Mouse (Mus musculus): ENCODE measurements at regions not wholly inside any gene's neighbourhood (a gene's known extent, or its start where the extent isn't known, plus 50 kb on each side); places are given as distances from the start of the nearest gene placed in this dataset.

DNA sequence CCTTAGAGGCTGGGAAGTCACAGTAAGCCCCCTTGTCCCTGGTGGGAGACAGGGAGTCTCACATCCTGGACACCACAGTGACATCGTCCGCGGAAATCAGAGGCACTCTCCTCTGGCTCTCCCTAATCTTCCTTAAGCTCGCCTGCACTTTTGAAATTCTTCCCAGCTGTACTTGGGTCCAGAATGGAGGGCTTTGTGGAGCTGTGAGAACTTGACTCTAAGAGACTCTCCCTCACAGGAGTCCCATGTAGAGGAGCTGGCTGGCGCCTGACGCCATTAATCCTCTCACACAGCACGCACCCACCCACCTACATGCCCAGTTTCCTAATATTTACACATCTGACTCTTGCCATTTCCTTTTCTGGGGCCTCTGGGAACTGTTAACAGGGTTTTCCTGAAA, 492.8 kb downstream of the Ccdc171 start:
- Histone ChIP-seq H3K9me3 (ENCODE audit: control insufficient read depth, low read length) (no peaks in the 10 kb centered on the region), H3K36me3 (ENCODE audit: control insufficient read depth, insufficient read depth, low read length) (no peaks in the 10 kb centered on the region), H3K27me3 (replicated peaks; ENCODE audit: control insufficient read depth, insufficient read depth, low read length) (no peaks in the 10 kb centered on the region), H3K4me3 (ENCODE audit: low read depth, low read length) (no peak overlapping the region), H3K4me2 (ENCODE audit: low read length) (no peak overlapping the region), H3K4me1 (replicated peaks; ENCODE audit: control insufficient read depth, insufficient read depth, low read length) (peaks cover 13% of the 10 kb centered on the region; the same call in 1 of the 2 replicates), H3K27ac (ENCODE audit: low read depth) (0 out of 2 replicates have a peak overlapping the region, but pooled peaks have one; percentile 10), H3K9ac (ENCODE audit: low read length) (no peak overlapping the region)
- DNase-seq (ENCODE audit: low spot score) (no peak), ATAC-seq (replicated peaks; ENCODE audit: low FRiP score, low TSS enrichment, low read depth) (no peak)
- WGBS: 60% methylated on average over 7 of the region's 7 CpGs

DNA sequence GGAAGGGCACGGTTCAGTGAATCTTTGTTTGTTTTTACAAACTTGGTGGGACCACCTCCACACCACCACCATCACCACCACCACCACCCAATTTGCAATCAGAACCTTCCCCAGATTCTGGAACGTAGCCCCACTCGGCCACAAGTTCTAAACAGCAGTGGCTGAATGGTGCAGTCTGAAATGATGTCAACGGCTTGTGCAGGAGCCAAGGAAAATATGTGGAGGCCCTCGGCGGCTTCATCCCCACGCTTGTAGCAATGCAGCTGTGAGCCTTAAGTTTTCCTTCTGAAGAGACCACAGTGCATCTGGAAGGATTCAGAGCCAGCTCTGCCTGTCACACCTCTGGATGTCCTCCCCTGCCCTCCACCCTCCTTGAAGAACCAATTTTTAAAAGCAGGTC, 493.4 kb downstream of the Ccdc171 start:
- Histone ChIP-seq H3K4me2 (ENCODE audit: low read length) (no peak overlapping the region), H3K36me3 (ENCODE audit: control insufficient read depth, insufficient read depth, low read length) (no peaks in the 10 kb centered on the region), H3K9me3 (ENCODE audit: control insufficient read depth, low read length) (no peaks in the 10 kb centered on the region), H3K27ac (ENCODE audit: low read depth) (no peak overlapping the region; the same call in 1 of the 2 replicates), H3K4me3 (ENCODE audit: low read depth, low read length) (no peak overlapping the region), H3K4me1 (replicated peaks; ENCODE audit: control insufficient read depth, insufficient read depth, low read length) (peaks cover 13% of the 10 kb centered on the region; the same call in 1 of the 2 replicates), H3K27me3 (replicated peaks; ENCODE audit: control insufficient read depth, insufficient read depth, low read length) (no peaks in the 10 kb centered on the region), H3K9ac (ENCODE audit: low read length) (no peak overlapping the region)
- DNase-seq (ENCODE audit: low spot score) (no peak), ATAC-seq (replicated peaks; ENCODE audit: low FRiP score, low TSS enrichment, low read depth) (no peak)
- WGBS: 48% methylated on average over 7 of the region's 7 CpGs

DNA sequence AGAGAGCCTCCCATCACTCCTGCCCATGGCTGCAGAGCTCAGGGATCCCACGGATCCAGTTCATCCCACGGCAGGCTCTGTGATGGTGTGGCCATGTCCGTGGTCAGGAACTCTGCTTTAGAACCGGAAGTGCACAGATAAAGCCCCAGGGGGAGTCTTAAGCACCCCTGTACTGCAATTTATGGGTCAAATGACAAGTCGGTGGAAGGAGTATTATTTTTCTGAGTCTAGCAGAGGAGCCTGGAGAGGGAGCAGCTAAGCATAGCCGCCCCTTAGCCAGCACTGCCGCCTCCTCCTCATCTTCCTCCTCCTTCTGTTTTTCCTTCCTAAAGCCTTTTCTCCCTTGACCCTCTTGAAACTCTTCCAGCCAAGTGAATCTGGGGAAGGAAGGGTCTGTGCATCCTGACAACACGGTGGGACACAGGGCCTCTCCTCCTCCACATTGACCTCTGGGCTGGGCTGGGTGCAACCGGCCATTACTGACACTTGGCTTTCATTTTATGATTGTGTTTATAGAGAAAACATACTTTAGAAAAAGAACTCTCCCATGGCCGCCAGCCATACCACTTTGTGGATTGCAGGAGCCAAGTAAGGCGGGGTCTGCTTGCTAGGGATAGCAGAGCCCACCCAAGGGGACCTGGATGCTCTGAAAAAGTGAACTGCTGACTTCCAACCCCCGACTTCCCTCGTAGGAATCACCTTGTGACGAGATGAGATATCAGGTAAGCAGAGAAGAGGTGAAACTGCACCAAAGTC, 494.3 kb downstream of the Ccdc171 start:
- ATAC-seq (replicated peaks; ENCODE audit: low FRiP score, low TSS enrichment, low read depth): no peak
- Histone ChIP-seq H3K4me3 (ENCODE audit: low read depth, low read length) (no peak overlapping the region), H3K9me3 (ENCODE audit: control insufficient read depth, low read length) (no peaks in the 10 kb centered on the region), H3K27me3 (replicated peaks; ENCODE audit: control insufficient read depth, insufficient read depth, low read length) (no peaks in the 10 kb centered on the region), H3K27ac (ENCODE audit: low read depth) (no peak overlapping the region), H3K9ac (ENCODE audit: low read length) (no peak overlapping the region), H3K36me3 (ENCODE audit: control insufficient read depth, insufficient read depth, low read length) (no peaks in the 10 kb centered on the region), H3K4me1 (replicated peaks; ENCODE audit: control insufficient read depth, insufficient read depth, low read length) (peaks cover 13% of the 10 kb centered on the region; the same call in 1 of the 2 replicates), H3K4me2 (ENCODE audit: low read length) (no peak overlapping the region)
- no peak for DNase-seq (ENCODE audit: low spot score)
- WGBS: 65% methylated on average over 14 of the region's 14 CpGs

DNA sequence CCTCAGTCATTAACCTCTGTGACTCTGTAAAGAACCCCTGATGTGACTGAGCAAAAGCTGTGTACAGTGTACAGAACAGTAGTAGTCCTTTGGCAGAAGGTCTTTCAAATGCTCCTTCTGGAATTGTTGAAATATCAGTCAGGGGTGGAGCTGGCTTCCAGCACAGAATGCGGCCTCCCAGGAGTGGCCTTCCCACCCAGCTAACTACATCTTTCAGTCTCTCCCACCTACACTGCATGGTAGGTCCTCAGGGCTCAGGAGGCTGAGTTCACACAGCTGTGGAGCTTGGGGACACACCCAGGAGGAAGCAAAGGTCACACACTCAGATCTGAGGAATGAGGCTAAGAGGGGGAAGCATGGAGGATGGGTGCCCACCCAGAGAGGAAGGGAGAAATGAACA, 495.3 kb downstream of the Ccdc171 start:
- Histone ChIP-seq H3K27ac (ENCODE audit: low read depth) (no peak overlapping the region), H3K4me2 (ENCODE audit: low read length) (no peak overlapping the region), H3K27me3 (replicated peaks; ENCODE audit: control insufficient read depth, insufficient read depth, low read length) (no peaks in the 10 kb centered on the region), H3K9ac (ENCODE audit: low read length) (no peak overlapping the region), H3K36me3 (ENCODE audit: control insufficient read depth, insufficient read depth, low read length) (no peaks in the 10 kb centered on the region), H3K4me3 (ENCODE audit: low read depth, low read length) (no peak overlapping the region), H3K9me3 (ENCODE audit: control insufficient read depth, low read length) (no peaks in the 10 kb centered on the region), H3K4me1 (replicated peaks; ENCODE audit: control insufficient read depth, insufficient read depth, low read length) (peaks cover 13% of the 10 kb centered on the region; the same call in 1 of the 2 replicates)
- WGBS: 63% methylated on average over 1 of the region's 1 CpGs
- ATAC-seq (replicated peaks; ENCODE audit: low FRiP score, low TSS enrichment, low read depth) (no peak), DNase-seq (ENCODE audit: low spot score) (no peak)

DNA sequence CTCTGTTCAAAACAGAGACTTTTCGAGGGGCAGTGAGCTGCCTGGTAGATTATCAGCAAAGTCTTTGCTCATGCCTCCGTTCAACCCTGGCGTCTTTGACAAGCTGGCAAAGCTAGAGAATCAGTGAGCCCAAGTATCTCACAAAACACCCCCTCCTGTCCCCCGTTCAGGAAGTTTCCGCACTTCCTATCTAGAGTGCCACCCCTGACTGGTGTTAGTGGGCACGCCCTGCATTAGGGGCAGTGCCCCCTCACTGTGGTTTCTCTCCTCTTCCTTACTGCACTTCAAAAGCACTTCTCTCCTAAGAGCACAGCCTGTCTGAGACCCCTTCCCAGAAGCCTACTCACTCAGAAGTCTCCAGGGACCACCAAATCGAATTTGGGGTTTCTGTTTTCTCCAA, 497.0 kb downstream of the Ccdc171 start:
- Histone ChIP-seq H3K9me3 (ENCODE audit: control insufficient read depth, low read length) (no peaks in the 10 kb centered on the region), H3K4me2 (ENCODE audit: low read length) (no peak overlapping the region), H3K27me3 (replicated peaks; ENCODE audit: control insufficient read depth, insufficient read depth, low read length) (no peaks in the 10 kb centered on the region), H3K4me3 (ENCODE audit: low read depth, low read length) (no peak overlapping the region), H3K36me3 (ENCODE audit: control insufficient read depth, insufficient read depth, low read length) (no peaks in the 10 kb centered on the region), H3K4me1 (replicated peaks; ENCODE audit: control insufficient read depth, insufficient read depth, low read length) (peaks cover 18% of the 10 kb centered on the region; the same call in 1 of the 2 replicates), H3K9ac (ENCODE audit: low read length) (no peak overlapping the region), H3K27ac (ENCODE audit: low read depth) (no peak overlapping the region)
- no peak for ATAC-seq (replicated peaks; ENCODE audit: low FRiP score, low TSS enrichment, low read depth)
- 88% methylated on average over 7 of the region's 7 CpGs for WGBS
- no peak for DNase-seq (ENCODE audit: low spot score)

DNA sequence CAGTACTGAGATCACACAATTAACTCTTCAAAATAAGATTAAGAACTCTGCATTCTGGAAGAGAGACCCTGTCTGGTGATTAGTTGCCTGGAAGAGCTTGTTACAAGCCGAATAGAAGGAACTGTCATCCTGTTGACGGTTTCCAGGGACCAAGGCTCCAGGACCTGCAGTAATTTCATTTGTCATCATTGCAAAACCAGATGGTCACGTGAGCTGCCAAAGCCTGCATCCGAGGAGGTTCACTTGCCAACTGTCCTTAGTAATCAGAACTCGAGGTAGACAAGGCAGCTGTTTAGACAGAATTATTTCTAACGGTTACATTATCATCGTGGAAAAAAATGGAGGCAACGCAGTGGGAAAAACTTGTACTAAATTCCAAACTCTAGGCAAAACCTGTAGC, 500.8 kb downstream of the Ccdc171 start:
- no peak overlapping the region for H3K27ac ChIP-seq (ENCODE audit: low read depth)
- H3K9ac ChIP-seq (ENCODE audit: low read length): no peak overlapping the region
- WGBS: 18% methylated on average over 8 of the region's 8 CpGs
- no peaks in the 10 kb centered on the region for H3K36me3 ChIP-seq (ENCODE audit: control insufficient read depth, insufficient read depth, low read length)
- H3K4me3 ChIP-seq (ENCODE audit: low read depth, low read length): no peak overlapping the region
- ATAC-seq (replicated peaks; ENCODE audit: low FRiP score, low TSS enrichment, low read depth) (0 out of 2 replicates have a peak, but pooled peaks have one; percentile 12), DNase-seq (ENCODE audit: low spot score) (no peak)
- no peaks in the 10 kb centered on the region for H3K27me3 ChIP-seq (replicated peaks; ENCODE audit: control insufficient read depth, insufficient read depth, low read length)
- H3K4me1 ChIP-seq (replicated peaks; ENCODE audit: control insufficient read depth, insufficient read depth, low read length): peaks cover 5% of the 10 kb centered on the region; the same call in 1 of the 2 replicates
- H3K4me2 ChIP-seq (ENCODE audit: low read length): no peak overlapping the region
- no peaks in the 10 kb centered on the region for H3K9me3 ChIP-seq (ENCODE audit: control insufficient read depth, low read length)

DNA sequence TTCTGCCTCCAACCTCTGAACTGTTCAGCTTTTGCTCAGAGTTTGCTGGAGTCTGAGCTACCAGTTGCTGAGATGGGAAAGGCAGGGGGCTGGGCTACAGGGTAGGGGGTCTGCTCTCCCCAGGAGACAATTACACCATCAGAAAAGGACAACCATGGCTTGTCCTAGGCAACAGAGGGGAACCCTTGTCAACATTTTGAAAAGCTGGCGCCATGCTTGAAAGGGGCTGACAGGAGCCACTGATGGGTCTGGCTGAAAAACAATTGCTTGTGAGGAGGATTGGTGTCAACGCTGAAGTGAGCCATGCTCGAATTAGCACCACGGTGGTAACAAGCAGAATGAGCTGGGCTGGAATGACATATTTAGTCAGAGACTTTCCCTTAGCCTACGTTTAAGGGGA, 502.8 kb downstream of the Ccdc171 start:
- Histone ChIP-seq H3K4me1 (replicated peaks; ENCODE audit: control insufficient read depth, insufficient read depth, low read length) (peaks cover 5% of the 10 kb centered on the region; the same call in 1 of the 2 replicates), H3K27me3 (replicated peaks; ENCODE audit: control insufficient read depth, insufficient read depth, low read length) (no peaks in the 10 kb centered on the region), H3K4me3 (ENCODE audit: low read depth, low read length) (no peak overlapping the region), H3K4me2 (ENCODE audit: low read length) (no peak overlapping the region), H3K27ac (ENCODE audit: low read depth) (no peak overlapping the region), H3K9me3 (ENCODE audit: control insufficient read depth, low read length) (no peaks in the 10 kb centered on the region), H3K9ac (ENCODE audit: low read length) (no peak overlapping the region), H3K36me3 (ENCODE audit: control insufficient read depth, insufficient read depth, low read length) (no peaks in the 10 kb centered on the region)
- ATAC-seq (replicated peaks; ENCODE audit: low FRiP score, low TSS enrichment, low read depth) (no peak), DNase-seq (ENCODE audit: low spot score) (no peak)
- WGBS: 45% methylated on average over 5 of the region's 5 CpGs

DNA sequence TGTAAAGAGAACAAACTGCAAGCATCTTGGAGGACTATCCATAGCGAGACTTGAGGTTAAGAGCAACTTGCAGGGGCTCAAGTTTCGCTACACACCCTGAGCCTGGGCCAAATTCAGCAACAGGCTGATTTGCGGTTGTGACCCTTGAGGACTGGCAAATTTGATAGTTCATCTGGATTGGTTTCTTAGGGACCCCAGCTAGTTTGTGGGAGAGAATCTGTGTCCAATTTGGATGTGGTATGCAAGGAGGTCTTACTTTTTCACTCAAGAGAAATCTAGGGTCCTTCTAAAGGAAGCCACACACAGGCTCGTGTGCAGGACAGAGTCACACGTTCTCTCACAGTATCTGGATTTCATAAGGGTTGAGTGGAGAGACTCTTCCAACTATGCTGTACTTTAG, 505.6 kb downstream of the Ccdc171 start:
- no peak for ATAC-seq (replicated peaks; ENCODE audit: low FRiP score, low TSS enrichment, low read depth)
- Histone ChIP-seq H3K9ac (ENCODE audit: low read length) (no peak overlapping the region), H3K4me3 (ENCODE audit: low read depth, low read length) (no peak overlapping the region), H3K36me3 (ENCODE audit: control insufficient read depth, insufficient read depth, low read length) (no peaks in the 10 kb centered on the region), H3K4me2 (ENCODE audit: low read length) (no peak overlapping the region), H3K9me3 (ENCODE audit: control insufficient read depth, low read length) (no peaks in the 10 kb centered on the region), H3K27me3 (replicated peaks; ENCODE audit: control insufficient read depth, insufficient read depth, low read length) (no peaks in the 10 kb centered on the region), H3K27ac (ENCODE audit: low read depth) (no peak overlapping the region), H3K4me1 (replicated peaks; ENCODE audit: control insufficient read depth, insufficient read depth, low read length) (peaks cover 5% of the 10 kb centered on the region; the same call in 1 of the 2 replicates)
- WGBS: 81% methylated on average over 5 of the region's 5 CpGs
- DNase-seq (ENCODE audit: low spot score): no peak

DNA sequence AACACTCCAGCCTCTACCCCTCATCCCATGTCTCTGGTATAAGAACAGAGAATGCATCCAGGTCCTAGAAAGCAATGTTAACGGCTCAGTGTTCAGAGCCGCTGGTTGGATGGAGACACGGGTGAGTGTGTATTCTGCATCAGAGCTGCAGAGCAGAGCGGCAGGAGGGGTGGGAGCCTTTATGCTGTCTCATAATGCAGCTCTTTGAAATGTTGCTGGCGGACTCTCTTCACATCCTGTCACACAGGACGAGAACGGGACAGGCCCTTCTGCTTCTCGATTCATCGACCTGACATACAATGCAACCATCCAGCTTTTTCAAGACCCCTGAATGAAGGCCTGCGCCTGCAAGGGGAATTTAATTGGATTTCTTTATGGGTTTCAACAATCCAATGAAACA, 507.2 kb downstream of the Ccdc171 start:
- 68% methylated on average over 10 of the region's 10 CpGs for WGBS
- ATAC-seq (replicated peaks; ENCODE audit: low FRiP score, low TSS enrichment, low read depth): no peak
- no peak overlapping the region for H3K4me2 ChIP-seq (ENCODE audit: low read length)

More for the DNA sequence above, 507.2 kb downstream of the Ccdc171 start:
- DNase-seq (ENCODE audit: low spot score): no peak
- H3K4me3 ChIP-seq (ENCODE audit: low read depth, low read length): no peak overlapping the region
- H3K9ac ChIP-seq (ENCODE audit: low read length): no peak overlapping the region
- H3K4me1 ChIP-seq (replicated peaks; ENCODE audit: control insufficient read depth, insufficient read depth, low read length): 0 out of 2 replicates have a peak, but pooled peaks cover 3% of the 10 kb centered on the region
- no peaks in the 10 kb centered on the region for H3K36me3 ChIP-seq (ENCODE audit: control insufficient read depth, insufficient read depth, low read length)
- no peaks in the 10 kb centered on the region for H3K9me3 ChIP-seq (ENCODE audit: control insufficient read depth, low read length)
- H3K27me3 ChIP-seq (replicated peaks; ENCODE audit: control insufficient read depth, insufficient read depth, low read length): no peaks in the 10 kb centered on the region
- H3K27ac ChIP-seq (ENCODE audit: low read depth): no peak overlapping the region

Data from intestine, embryonic 14.5 days (tissue).